Mouse (Mus musculus): ENCODE results near the gene Tmem60. TPM values are rescaled to one million over a fixed set of nuclear protein-coding genes. Genes with fewer than 3 reads are reported as not detected.

The Tmem60 gene
- polyA plus RNA-seq, 1 experiment: 14.6 TPM

DNA sequence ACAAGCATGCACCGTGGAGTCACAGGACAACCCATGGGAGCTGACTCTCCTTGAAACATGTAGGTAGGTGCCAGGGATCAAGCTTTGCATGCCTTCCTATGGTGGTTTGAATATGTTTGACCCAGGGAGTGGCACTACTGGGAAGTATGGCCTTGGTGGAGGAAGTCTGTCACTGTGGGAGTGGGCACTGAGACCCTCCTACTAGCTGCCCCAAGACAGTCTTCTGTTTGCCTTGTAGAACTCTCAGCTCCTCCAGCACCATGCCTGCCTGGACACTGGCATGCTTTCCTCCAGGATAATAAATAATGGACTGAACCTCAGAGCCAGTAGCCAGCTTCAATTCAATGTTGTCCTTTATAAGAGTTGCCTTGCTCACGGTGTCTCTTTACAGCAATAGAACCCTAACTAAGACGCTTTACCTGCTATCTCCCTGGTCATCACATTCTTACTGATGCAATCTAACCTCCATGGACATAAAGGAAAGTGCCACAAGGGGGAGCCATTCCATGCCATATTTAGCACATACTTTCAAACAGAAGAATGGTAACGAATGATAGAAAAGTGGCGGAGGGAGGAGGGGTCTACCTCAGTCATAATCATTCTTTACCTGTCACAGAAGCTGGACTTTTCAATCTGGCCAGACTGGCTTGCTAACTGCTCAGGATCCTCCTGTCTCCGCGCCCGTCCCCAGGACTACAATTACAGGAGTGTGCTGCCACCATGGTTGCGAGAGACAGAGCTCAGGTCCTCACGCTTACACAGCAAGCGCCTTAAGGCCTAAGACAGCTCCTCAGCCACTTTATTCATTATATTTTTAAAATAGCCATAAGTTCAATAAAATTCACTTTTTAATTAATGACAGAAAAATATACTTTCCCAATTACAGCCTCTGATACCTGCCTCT lies 31.6 kb downstream of the Tmem60 start:
- Histone ChIP-seq H3K27ac (ENCODE audit: control insufficient read depth, insufficient read depth, low read depth, low read length, poor library complexity) (no peak overlapping the region), H3K4me3 (replicated peaks; ENCODE audit: control insufficient read depth, low read depth, low read length) (no peak overlapping the region), H3K4me1 (ENCODE audit: control insufficient read depth, insufficient read depth, low read length) (no peaks in the 10 kb centered on the region; the same call in 1 of the 2 replicates)
- TF ChIP-seq POLR2A (IDR thresholded peaks at IDR 0.05; ENCODE audit: borderline replicate concordance, control insufficient read depth, low read depth, low read length): no peak
- 72% methylated on average over 11 of the region's 11 CpGs for WGBS

DNA sequence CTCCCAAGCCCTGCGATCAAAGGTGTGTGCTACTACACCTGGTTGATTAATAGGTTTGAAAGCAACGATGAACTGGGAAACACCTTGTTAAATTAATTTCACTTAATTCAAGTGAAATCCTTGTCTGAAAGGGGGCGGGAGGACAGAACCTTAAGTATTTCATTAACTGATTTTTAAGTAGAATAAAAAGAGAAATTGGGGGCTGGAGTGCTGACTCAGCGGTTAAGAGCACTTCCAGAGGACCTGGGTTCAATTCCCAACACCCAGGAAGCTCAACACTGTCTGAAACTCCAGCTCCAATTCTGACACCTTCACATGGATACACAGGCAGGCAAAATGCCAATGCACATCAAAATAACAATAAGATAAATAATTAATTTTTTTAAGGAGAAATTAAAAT lies 37.0 kb downstream of the Tmem60 start:
- TF ChIP-seq POLR2A (IDR thresholded peaks at IDR 0.05; ENCODE audit: borderline replicate concordance, control insufficient read depth, low read depth, low read length) (no peak), CTCF (IDR thresholded peaks at IDR 0.05; ENCODE audit: control insufficient read depth, insufficient read depth, low read length) (no peak)
- Histone ChIP-seq H3K4me1 (ENCODE audit: control insufficient read depth, insufficient read depth, low read length) (no peaks in the 10 kb centered on the region), H3K27ac (ENCODE audit: control insufficient read depth, insufficient read depth, low read depth, low read length, poor library complexity) (no peak overlapping the region), H3K4me3 (replicated peaks; ENCODE audit: control insufficient read depth, low read depth, low read length) (no peak overlapping the region)
- WGBS: 94% methylated on average over 4 of the region's 4 CpGs

GRCm38 (mm10) chr5:20919566-20919965 lies 37.6 kb downstream of the Tmem60 start:
- H3K4me1 ChIP-seq (ENCODE audit: control insufficient read depth, insufficient read depth, low read length): no peaks in the 10 kb centered on the region
- WGBS: 95% methylated on average over 9 of the region's 9 CpGs
- no peak for TF ChIP-seq POLR2A (IDR thresholded peaks at IDR 0.05; ENCODE audit: borderline replicate concordance, control insufficient read depth, low read depth, low read length)
- TF ChIP-seq CTCF (IDR thresholded peaks at IDR 0.05; ENCODE audit: control insufficient read depth, insufficient read depth, low read length): no peak
- no peak overlapping the region for H3K4me3 ChIP-seq (replicated peaks; ENCODE audit: control insufficient read depth, low read depth, low read length)
- H3K27ac ChIP-seq (ENCODE audit: control insufficient read depth, insufficient read depth, low read depth, low read length, poor library complexity): no peak overlapping the region

DNA sequence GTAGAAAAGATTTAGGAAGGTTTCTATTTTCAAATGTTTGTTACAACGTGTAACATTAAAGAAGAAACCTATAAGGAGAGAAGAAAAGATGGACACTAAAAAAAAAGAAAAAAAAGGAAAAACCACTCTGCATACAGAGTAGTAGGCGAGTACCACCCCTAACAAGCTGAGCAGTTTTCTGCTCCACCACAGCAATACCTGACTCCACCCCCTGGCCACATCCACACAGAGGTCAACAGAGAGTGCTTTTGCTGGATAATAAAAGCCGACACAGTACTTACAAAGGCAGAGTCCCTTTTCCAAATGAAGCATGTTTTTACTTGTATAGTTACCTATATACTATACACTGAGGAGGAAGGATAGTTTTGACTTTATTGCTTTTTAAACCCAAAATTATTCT lies 42.6 kb downstream of the Tmem60 start:
- H3K27ac ChIP-seq (ENCODE audit: control insufficient read depth, insufficient read depth, low read depth, low read length, poor library complexity): no peak overlapping the region
- 44% methylated on average over 3 of the region's 3 CpGs for WGBS
- TF ChIP-seq CTCF (IDR thresholded peaks at IDR 0.05; ENCODE audit: control insufficient read depth, insufficient read depth, low read length) (no peak), POLR2A (IDR thresholded peaks at IDR 0.05; ENCODE audit: borderline replicate concordance, control insufficient read depth, low read depth, low read length) (no peak)

DNA sequence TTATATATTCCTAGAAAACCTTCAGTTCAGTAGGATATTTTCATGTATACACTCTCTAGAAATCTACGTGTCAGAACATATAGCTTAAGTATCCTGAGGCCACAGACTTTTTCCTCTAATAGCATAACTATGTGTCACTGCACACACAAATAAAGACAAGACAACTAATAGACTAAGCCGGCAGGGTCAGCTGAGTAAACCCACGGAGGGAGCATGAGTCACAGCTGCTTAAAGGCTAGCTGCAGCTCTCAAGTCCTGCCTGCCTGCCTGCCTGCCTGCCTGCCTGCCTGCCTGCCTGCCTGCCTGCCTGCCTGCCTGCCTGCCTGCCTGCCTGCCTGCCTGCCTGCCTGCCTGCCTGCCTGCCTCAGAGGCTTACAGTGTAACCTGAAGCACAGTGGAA lies 43.5 kb downstream of the Tmem60 start:
- Histone ChIP-seq H3K4me3 (replicated peaks; ENCODE audit: control insufficient read depth, low read depth, low read length) (no peak overlapping the region), H3K27ac (ENCODE audit: control insufficient read depth, insufficient read depth, low read depth, low read length, poor library complexity) (no peak overlapping the region), H3K4me1 (ENCODE audit: control insufficient read depth, insufficient read depth, low read length) (no peaks in the 10 kb centered on the region; the same call in 1 of the 2 replicates)
- TF ChIP-seq CTCF (IDR thresholded peaks at IDR 0.05; ENCODE audit: control insufficient read depth, insufficient read depth, low read length) (no peak), POLR2A (IDR thresholded peaks at IDR 0.05; ENCODE audit: borderline replicate concordance, control insufficient read depth, low read depth, low read length) (no peak)
- whole genome bisulfite sequencing: 66% methylated on average over 3 of the region's 3 CpGs

More for the DNA sequence above, 42.6 kb downstream of the Tmem60 start:
- Histone ChIP-seq H3K4me3 (replicated peaks; ENCODE audit: control insufficient read depth, low read depth, low read length) (no peak overlapping the region), H3K4me1 (ENCODE audit: control insufficient read depth, insufficient read depth, low read length) (no peaks in the 10 kb centered on the region)

GRCm38 (mm10) chr5:20929669-20930151 lies 47.7 kb downstream of the Tmem60 start:
- 49% methylated on average over 6 of the region's 6 CpGs for WGBS
- Histone ChIP-seq H3K4me3 (replicated peaks; ENCODE audit: control insufficient read depth, low read depth, low read length) (no peak overlapping the region), H3K4me1 (ENCODE audit: control insufficient read depth, insufficient read depth, low read length) (peaks cover 2% of the 10 kb centered on the region), H3K27ac (ENCODE audit: control insufficient read depth, insufficient read depth, low read depth, low read length, poor library complexity) (no peak overlapping the region)
- TF ChIP-seq POLR2A (IDR thresholded peaks at IDR 0.05; ENCODE audit: borderline replicate concordance, control insufficient read depth, low read depth, low read length): no peak
- TF ChIP-seq CTCF (IDR thresholded peaks at IDR 0.05; ENCODE audit: control insufficient read depth, insufficient read depth, low read length): no peak

DNA sequence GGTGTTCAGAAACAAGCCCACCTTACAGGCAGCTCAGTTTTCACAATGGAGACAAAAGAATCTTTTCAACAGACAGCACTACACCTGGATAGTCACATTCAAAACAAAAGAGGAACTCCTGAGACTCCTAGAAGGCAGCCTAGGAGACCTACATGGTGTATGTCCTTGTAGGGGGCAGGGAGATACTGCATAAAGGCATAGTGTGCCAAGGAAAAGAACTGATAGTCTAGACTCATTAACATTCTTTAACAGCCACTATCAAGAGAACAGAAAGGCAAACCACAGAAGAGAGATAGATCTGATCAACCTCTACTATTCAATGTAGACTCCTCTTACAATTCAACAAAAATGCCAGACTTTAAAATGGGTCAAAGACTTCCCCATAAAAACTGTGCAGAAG lies 48.4 kb downstream of the Tmem60 start:
- H3K27ac ChIP-seq (ENCODE audit: control insufficient read depth, insufficient read depth, low read depth, low read length, poor library complexity): no peak overlapping the region
- H3K4me1 ChIP-seq (ENCODE audit: control insufficient read depth, insufficient read depth, low read length): peaks cover 2% of the 10 kb centered on the region
- H3K4me3 ChIP-seq (replicated peaks; ENCODE audit: control insufficient read depth, low read depth, low read length): no peak overlapping the region
- TF ChIP-seq CTCF (IDR thresholded peaks at IDR 0.05; ENCODE audit: control insufficient read depth, insufficient read depth, low read length) (no peak), POLR2A (IDR thresholded peaks at IDR 0.05; ENCODE audit: borderline replicate concordance, control insufficient read depth, low read depth, low read length) (no peak)

DNA sequence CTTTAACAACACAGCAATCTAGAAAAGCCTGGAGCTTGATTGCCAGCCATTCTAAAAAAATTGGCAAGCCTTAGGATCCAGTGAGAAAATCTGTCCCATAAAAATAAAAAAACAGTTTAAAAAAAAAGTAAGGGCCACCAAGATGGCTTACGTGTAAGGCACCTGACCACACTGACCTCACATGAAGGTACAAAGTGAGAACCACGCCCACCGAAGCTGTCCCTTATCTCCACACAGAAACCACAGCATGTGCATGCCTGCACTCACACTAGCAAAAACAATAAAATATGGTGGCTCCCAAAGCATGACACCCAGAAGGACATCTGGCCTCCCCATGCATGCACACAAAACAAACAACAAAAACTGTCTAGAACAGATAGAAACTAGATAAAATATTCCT lies 49.3 kb downstream of the Tmem60 start:
- 21% methylated on average over 3 of the region's 3 CpGs for WGBS
- TF ChIP-seq CTCF (IDR thresholded peaks at IDR 0.05; ENCODE audit: control insufficient read depth, insufficient read depth, low read length) (no peak), POLR2A (IDR thresholded peaks at IDR 0.05; ENCODE audit: borderline replicate concordance, control insufficient read depth, low read depth, low read length) (no peak)
- H3K27ac ChIP-seq (ENCODE audit: control insufficient read depth, insufficient read depth, low read depth, low read length, poor library complexity): no peak overlapping the region
- H3K4me3 ChIP-seq (replicated peaks; ENCODE audit: control insufficient read depth, low read depth, low read length): no peak overlapping the region
- peaks cover 6% of the 10 kb centered on the region for H3K4me1 ChIP-seq (ENCODE audit: control insufficient read depth, insufficient read depth, low read length)

Data from bone marrow, adult 2 months (tissue).